Mouse (Mus musculus) C2C12 (cell line): ENCODE results near the gene Serpina3j.

ENCODE experiments used
- CTCF ChIP-seq: IDR thresholded peaks from one replicate; pipeline ENCODE4 v1.5.1; 2011; ENCODE audit not compliant: control insufficient read depth, insufficient read depth, insufficient read length
- MYOG ChIP-seq: IDR thresholded peaks from one replicate; pipeline ENCODE4 v1.6.1; 2011; ENCODE audit not compliant: control insufficient read depth, insufficient read length; ENCODE audit errors: extremely low read depth

- no peak for TF ChIP-seq CTCF
- no peak for TF ChIP-seq MYOG
These were observed 16.3 kb upstream of the Serpina3j start for GRCm38 (mm10) chr12:104298049-104298448.
